Mouse (Mus musculus): ENCODE results near the gene Pou3f1.

The Pou3f1 gene

DNA sequence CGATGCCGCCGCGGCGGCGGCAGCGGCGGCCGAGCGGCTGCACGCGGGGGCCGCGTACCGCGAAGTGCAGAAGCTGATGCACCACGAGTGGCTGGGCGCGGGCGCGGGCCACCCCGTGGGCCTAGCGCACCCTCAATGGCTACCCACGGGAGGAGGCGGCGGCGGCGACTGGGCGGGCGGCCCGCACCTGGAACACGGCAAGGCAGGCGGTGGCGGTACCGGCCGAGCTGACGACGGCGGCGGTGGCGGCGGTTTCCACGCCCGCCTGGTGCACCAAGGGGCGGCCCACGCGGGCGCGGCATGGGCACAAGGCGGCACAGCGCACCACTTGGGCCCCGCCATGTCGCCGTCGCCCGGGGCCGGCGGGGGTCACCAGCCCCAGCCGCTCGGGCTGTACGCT lies 1.2 kb downstream of the Pou3f1 start:
- no peak for DNase-seq (ENCODE audit: low spot score)

DNA sequence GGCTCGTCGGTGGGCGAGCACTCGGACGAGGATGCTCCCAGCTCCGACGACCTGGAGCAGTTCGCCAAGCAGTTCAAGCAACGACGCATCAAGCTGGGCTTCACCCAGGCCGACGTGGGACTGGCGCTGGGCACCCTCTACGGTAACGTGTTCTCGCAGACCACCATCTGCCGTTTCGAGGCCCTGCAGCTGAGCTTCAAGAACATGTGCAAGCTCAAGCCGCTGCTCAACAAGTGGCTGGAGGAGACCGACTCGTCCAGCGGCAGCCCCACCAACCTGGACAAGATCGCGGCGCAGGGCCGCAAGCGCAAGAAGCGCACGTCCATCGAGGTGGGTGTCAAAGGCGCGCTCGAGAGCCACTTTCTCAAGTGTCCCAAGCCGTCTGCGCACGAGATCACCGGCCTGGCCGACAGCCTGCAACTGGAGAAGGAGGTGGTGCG lies 1.8 kb downstream of the Pou3f1 start:
- no peak for DNase-seq (ENCODE audit: low spot score)

DNA sequence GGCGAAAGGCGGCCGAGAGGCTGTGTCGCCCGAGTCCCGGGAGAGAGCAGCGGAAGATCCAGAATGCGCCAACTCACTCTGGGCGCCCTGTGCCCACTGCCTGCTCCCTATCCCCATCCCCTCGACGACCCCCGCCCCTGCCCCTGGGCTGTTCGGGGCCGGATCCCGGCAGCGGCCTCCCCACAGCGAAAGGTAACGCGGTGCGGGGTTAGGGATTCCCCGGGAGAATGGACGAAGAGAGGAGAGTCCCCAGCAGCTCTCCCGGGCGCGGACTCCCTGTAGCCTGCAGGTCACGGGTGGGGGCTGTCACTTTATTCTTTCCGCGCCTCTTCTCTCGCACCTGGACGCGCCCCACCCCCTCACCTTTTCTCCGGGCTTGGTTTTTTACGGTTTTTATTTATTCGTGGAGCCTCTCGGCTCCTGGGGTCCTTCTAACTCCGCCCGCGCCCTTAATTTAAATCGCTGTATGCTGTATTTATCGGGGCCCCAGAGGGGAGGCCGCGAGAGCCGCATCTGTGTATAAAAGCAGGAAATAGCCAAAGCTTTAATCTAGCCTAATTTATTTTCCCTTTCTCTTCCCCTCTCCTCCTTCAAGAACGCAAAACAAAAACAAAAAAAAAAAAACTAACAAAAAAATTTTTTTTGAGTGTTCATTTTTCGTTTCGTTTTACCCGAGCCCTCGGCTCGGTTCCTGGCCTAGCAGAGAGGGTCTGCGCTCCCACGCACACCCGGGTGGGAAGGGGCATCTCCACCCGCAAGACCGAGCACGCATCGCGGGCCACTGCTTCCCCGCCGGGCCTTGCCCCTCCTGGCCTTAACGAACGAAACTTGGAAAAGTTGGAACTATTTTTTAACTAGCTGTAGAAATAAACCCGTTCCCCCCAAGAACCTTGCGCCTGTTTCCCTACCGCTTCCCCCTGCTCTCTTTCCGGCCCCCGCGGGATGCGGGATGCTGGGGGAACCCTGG lies 2.9 kb downstream of the Pou3f1 start:
- DNase-seq (ENCODE audit: low spot score) = no peak

DNA sequence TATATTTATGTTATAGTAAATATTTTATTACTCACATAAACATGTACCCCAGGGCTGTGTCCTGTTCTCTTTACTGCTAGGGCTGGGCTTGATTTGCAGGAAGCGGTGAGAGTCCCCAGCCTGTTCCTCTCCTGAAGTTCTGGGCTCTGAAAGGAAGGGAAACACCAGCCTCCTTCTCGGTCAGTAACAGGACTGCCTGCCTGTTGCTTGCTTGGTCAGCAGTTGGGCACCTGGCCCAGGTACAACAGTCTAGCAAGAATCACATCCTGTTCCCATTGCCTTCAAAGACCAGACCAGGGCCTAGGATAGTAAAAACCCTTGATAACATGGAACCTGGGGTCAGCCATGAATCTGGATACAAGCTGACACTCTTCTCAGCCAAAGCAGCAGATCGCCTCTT lies 4.0 kb downstream of the Pou3f1 start:
- DNase-seq (ENCODE audit: low spot score) = no peak

DNA sequence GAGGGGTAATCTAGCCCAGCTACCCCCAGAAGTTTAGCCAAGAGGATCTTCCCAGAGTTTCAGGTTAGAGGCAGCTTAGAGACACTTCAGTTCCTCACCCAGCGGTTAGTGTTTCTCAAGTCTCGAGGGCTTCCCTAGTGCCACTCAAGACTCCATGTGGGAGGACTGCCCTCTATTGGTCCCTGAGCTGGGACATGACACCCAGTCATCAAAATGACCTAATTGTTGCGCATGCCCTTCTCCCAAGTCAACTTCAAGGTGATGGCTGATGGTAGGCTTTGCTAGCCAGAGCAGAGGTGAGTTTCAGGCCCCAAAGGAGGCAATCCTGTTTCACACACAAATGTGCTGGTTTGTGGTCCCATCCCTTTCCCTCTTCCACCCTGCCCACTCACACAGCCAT lies 6.4 kb downstream of the Pou3f1 start:
- no peak for DNase-seq (ENCODE audit: low spot score)

GRCm38 (mm10) chr4:124664185-124664584 lies 7.6 kb downstream of the Pou3f1 start:
- no peak for DNase-seq (ENCODE audit: low spot score)

GRCm38 (mm10) chr4:124664604-124665003 lies 8.0 kb downstream of the Pou3f1 start:
- no peak for DNase-seq (ENCODE audit: low spot score)

- DNase-seq (ENCODE audit: low spot score) = no peak
These were observed 10.9 kb downstream of the Pou3f1 start for GRCm38 (mm10) chr4:124667476-124668033.

DNA sequence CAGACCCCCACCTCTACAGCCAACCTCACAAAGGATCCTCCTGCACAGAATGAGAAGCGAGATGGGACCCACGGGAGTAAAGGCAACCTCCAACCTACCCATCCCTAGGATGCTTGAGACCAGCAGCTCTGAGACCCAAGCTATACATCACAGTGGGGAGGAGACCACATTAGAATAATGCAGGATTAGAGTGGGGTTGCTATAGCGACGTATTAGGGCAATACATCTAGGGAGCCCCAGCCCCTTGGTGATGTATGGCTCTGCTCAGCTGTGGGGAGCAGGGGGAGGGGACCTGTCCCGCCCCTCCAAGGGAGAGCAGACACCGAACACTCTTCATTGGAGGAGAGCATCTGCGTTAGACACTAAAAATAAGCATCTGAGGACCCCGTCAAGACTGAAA lies 11.5 kb downstream of the Pou3f1 start:
- no peak for DNase-seq (ENCODE audit: low spot score)

DNA sequence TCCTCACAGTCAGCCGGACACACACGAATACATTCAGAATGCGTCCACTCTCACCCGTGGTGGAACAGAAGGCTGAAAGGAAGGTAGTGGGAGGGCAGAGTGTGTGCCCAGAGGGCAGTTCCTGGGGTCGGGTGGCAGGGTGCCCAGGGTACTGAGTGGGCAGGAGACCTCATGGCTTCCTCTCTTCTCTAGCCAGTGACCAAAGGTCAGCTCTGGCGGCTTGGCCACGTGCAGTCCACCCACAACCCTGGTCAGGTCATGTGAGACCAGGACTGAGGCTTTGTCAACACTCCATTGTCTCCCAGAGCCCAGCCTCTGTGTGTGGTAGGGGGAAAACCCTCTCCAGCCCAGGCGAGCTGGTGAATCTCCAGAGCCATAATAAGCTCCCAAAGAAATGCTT lies 13.6 kb downstream of the Pou3f1 start:
- DNase-seq (ENCODE audit: low spot score) = no peak

DNA sequence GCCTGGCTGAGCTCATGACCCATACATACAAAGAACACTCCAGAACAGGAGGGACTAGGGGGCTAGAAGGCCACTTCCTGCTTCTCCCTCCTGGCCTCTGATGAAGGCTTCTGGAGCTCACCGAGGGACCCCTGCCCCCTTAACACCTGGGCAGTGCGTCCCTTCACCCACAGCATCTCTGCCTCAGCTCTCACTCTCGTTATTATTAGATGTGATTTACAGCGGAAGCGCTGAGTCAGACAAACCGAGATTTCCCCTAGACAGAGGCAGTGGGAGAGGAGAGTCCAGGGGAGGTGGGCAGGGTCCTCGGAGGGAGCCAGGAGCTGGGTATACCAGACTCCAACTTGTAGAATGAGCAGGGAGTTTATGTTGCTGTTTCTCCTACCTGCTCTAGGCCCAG lies 15.0 kb downstream of the Pou3f1 start:
- DNase-seq (ENCODE audit: low spot score) = no peak

- DNase-seq (ENCODE audit: low spot score) = no peak
These were observed 16.0 kb downstream of the Pou3f1 start for GRCm38 (mm10) chr4:124672347-124673320.

DNA sequence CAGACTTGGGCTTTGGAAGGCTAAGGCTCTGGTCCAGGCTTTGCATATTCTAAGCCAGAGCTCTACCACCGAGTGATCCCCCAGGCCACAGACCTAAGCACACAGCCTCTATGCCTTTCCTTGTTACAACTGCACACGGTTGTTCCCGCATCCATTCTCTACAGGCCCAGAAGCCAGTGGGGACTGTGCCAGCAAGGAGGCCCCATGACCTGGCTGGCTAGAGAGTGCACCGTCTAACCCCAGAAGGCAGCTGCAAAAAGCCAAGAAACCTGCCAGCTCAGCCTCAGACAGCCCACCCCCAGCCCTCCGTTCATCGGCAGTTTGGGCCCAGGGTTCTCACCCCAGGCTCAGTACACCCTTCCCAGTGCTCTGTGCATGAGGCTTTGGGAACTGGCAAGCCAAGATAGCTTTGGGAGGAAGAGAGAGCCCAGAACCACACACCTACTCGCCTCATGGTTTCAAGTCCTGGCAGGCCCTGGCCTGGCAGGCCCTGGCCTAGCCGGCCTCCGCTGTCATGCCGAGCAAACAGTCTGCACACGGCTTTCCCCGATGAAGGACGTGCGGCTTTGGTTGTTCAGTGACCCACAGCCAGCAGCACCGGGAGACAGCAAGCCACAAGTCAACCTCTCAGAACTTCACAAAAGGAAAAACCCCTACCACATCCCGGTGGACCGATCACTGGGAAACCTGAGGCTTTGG lies 17.9 kb downstream of the Pou3f1 start:
- DNase-seq (ENCODE audit: low spot score) = no peak

DNA sequence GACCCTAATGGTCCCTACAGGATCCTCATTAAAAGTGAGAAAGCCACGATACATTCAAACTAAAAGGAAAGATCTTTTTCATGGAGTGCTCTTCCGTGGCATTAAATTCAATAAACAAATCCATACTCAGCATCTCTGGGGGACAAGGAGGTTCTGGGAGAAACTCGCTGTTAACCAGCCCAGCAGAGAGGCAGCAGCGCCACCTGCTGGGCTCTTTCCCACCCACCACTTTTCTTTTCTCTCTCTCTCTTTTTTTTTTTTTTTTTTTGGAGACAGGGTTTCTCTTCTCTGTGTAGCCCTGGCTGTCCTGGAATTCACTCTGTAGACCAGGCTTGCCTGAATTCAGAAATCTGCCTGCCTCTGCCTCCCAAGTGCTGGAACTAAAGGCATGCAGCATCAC lies 18.4 kb downstream of the Pou3f1 start:
- no peak for DNase-seq (ENCODE audit: low spot score)

GRCm38 (mm10) chr4:124675958-124676357 lies 19.4 kb downstream of the Pou3f1 start:
- DNase-seq (ENCODE audit: low spot score) = no peak

GRCm38 (mm10) chr4:124682270-124682669 lies 25.7 kb downstream of the Pou3f1 start:
- no peak for DNase-seq (ENCODE audit: low spot score)

GRCm38 (mm10) chr4:124683474-124683873 lies 26.9 kb downstream of the Pou3f1 start:
- no peak for DNase-seq (ENCODE audit: low spot score)

- DNase-seq (ENCODE audit: low spot score) = no peak
These were observed 28.4 kb downstream of the Pou3f1 start for GRCm38 (mm10) chr4:124685004-124685403.

GRCm38 (mm10) chr4:124685453-124685852 lies 28.8 kb downstream of the Pou3f1 start:
- no peak for DNase-seq (ENCODE audit: low spot score)

DNA sequence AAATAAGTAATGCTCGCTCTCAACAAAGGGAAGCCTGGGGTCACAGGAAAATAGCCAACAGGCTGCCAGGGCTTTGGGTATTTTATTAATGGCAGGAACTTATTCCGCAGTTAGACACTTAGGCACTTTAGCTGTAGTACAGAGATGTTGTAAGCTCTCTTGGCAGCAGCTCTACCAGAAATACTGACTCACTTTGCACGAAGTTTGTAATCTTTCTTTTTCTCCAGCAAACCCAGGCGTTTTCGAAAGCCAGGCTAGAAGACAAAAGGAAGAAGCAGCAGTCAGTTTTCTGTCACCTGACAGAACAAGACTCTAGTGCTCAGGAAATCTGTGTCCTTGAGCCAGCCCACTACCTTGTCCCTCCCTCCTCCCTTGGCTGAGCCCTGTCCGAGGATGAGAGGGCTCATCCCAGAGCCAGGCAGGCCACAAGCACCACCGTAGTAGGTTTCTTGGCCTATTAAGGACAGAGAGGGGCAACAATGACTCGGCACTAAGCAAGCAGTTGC lies 29.3 kb downstream of the Pou3f1 start:
- DNase-seq (ENCODE audit: low spot score) = no peak

GRCm38 (mm10) chr4:124691455-124691854 lies 34.8 kb downstream of the Pou3f1 start:
- no peak for DNase-seq (ENCODE audit: low spot score)

Measured in spleen, adult 12 weeks (tissue).